Mouse (Mus musculus): Measurements from ENCODE around the gene Grin2c. TPM values are rescaled to one million over a fixed set of nuclear protein-coding genes. Genes with fewer than 3 reads are reported as not detected.

Grin2c gene
- polyA plus RNA-seq, 1 experiment, result 0.33 TPM

DNA sequence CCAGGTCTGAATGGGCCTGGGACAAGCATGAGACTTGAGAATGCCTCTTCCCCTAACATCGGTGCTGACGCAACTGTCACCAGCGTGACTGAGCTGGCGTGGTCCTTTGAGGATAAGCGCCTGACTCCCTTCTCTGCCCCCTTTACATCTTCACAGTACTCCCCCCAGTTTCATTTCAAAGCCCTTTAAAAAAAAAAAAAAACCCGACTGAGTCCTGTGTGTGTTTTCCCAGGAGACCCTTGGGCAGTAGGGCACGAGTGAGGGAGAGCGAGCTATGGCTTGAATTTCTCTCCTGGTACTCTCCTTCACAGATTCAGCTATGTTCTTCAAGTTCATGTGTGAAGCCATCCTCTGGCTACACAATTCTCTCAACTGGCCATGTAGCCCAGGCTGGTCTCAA lies 31.1 kb upstream of the Grin2c start:
- TF ChIP-seq CTCF (IDR thresholded peaks at IDR 0.05; ENCODE audit: extremely low read depth, insufficient read length, insufficient replicate concordance, low read depth, low read length) (no peak), POLR2A (IDR thresholded peaks at IDR 0.05; ENCODE audit: low read depth, low read length) (no peak)
- WGBS, result 78% methylated on average over 8 of the region's 8 CpGs
- Histone ChIP-seq H3K4me1 (ENCODE audit: control insufficient read depth, insufficient read depth, insufficient read length, low read length) (peaks cover 6% of the 10 kb centered on the region), H3K27me3 (ENCODE audit: control insufficient read depth, insufficient read depth, low read length) (no peaks in the 10 kb centered on the region), H3K27ac (ENCODE audit: insufficient read depth, low read depth, low read length) (no peak overlapping the region), H3K36me3 (ENCODE audit: control insufficient read depth, insufficient read depth, low read length) (no peaks in the 10 kb centered on the region), H3K4me3 (ENCODE audit: low read depth, low read length) (no peak overlapping the region)

DNA sequence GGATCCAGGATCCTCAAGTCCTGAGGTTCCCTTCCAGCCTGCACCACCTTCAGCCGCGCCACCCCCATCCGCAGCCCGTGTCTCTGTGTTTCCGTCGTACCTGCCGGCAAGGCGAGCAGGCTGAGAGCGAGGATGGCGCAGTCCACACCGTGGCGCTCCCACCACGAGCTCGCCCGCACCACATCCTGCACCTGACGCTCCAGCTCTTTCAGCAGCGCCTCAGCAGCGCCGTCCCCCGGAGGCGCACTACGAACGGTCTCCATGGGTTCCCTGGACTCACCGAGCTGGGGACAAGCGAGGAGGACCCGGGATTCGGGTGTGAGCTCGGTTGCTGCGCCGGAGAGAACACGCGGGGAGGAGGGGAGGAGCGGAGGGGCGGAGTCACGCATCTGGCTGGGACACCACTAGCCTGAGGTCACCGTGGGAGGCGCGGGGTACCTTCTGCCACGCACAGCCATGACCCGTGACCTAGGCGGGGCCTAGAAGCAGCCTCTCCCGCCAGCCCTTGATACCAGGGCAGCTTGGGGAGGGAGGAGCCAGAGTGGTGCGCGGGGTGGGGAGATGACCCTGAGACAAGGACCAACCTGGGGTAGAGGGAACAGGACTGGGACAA lies 30.3 kb upstream of the Grin2c start, which contains the start of gene Fads6:
Gene Fads6 (minus strand): TSS at position 450 of the 613 bp plus-strand sequence.
- 2% methylated on average over 43 of the region's 44 CpGs for WGBS
- Histone ChIP-seq H3K27ac (ENCODE audit: insufficient read depth, low read depth, low read length) (no peak within 1 kb of the TSS), H3K27me3 (ENCODE audit: control insufficient read depth, insufficient read depth, low read length) (no peaks in the 10 kb centered on the region), H3K4me1 (ENCODE audit: control insufficient read depth, insufficient read depth, insufficient read length, low read length) (peaks cover 12% of the 10 kb centered on the region), H3K4me3 (ENCODE audit: low read depth, low read length) (peak within 1 kb of the TSS; percentile 65), H3K36me3 (ENCODE audit: control insufficient read depth, insufficient read depth, low read length) (no peaks in the 10 kb centered on the region)
- TF ChIP-seq CTCF (IDR thresholded peaks at IDR 0.05; ENCODE audit: extremely low read depth, insufficient read length, insufficient replicate concordance, low read depth, low read length) (no peak; the same call in 1 of the 2 replicates), POLR2A (IDR thresholded peaks at IDR 0.05; ENCODE audit: low read depth, low read length) (no peak)

DNA sequence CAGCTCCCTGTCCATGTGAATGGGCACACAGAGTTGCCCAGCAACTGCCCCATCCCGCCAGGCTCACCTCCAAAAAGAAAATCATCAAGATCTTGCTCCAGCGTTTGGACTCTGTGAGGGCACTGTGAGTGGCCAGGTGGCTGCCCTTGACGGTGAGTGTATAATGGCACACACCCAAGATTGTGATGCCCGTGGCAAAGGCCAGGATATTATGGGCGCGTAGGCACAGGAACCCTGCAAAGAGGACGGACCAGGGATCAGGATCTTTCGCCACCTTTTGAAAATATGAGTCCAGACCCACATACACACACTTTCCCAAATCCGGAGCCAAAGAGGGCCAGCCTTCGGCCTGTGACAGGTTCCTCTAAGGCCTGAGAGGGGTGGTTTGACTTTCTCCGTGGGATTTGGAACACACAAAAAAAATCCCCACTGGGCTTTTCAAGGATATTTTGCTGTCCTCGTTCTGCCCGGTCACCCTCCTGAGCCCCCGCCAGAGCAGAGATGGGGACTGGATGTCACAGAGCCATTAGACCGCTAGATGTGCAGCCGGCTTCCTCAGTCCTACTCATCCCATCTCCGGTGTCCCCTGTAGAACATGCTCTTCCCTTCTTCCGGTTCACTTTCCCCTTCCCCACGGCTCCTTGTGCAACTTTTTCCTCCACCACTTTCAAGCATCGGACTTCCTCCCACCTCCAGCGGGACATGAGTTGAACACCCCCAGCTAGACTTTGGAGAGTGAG lies 29.6 kb upstream of the Grin2c start:
- 33% methylated on average over 21 of the region's 21 CpGs for WGBS
- Histone ChIP-seq H3K36me3 (ENCODE audit: control insufficient read depth, insufficient read depth, low read length) (no peaks in the 10 kb centered on the region), H3K4me3 (ENCODE audit: low read depth, low read length) (peak overlapping the region; percentile 65), H3K27me3 (ENCODE audit: control insufficient read depth, insufficient read depth, low read length) (no peaks in the 10 kb centered on the region), H3K4me1 (ENCODE audit: control insufficient read depth, insufficient read depth, insufficient read length, low read length) (peaks cover 14% of the 10 kb centered on the region), H3K27ac (ENCODE audit: insufficient read depth, low read depth, low read length) (no peak overlapping the region)
- no peak for TF ChIP-seq CTCF (IDR thresholded peaks at IDR 0.05; ENCODE audit: extremely low read depth, insufficient read length, insufficient replicate concordance, low read depth, low read length)

DNA sequence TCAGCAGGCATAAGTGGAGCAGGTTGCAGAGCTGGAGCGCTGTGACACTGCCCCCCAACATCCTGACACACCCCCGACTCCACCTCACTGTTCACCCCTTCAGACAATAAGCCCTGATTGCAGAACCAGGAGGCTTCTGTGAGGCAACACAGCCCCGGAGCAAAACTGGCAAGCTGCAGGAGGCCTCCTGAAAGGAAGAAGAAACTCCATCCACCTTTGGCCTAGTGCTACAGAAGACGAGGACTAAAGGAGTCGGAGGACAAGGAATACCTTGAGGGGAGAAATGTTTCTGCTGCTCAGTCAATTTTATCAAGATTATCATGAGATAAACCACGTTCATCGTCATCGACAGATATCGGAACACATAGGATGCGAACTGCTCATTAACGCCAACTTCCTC lies 28.9 kb upstream of the Grin2c start:
- WGBS, result 87% methylated on average over 11 of the region's 11 CpGs
- no peak overlapping the region for H3K27ac ChIP-seq (ENCODE audit: insufficient read depth, low read depth, low read length)
- no peaks in the 10 kb centered on the region for H3K36me3 ChIP-seq (ENCODE audit: control insufficient read depth, insufficient read depth, low read length)
- TF ChIP-seq CTCF (IDR thresholded peaks at IDR 0.05; ENCODE audit: extremely low read depth, insufficient read length, insufficient replicate concordance, low read depth, low read length) (no peak), POLR2A (IDR thresholded peaks at IDR 0.05; ENCODE audit: low read depth, low read length) (no peak)
- no peak overlapping the region for H3K4me3 ChIP-seq (ENCODE audit: low read depth, low read length)
- H3K27me3 ChIP-seq (ENCODE audit: control insufficient read depth, insufficient read depth, low read length), result no peaks in the 10 kb centered on the region
- peaks cover 14% of the 10 kb centered on the region for H3K4me1 ChIP-seq (ENCODE audit: control insufficient read depth, insufficient read depth, insufficient read length, low read length)

DNA sequence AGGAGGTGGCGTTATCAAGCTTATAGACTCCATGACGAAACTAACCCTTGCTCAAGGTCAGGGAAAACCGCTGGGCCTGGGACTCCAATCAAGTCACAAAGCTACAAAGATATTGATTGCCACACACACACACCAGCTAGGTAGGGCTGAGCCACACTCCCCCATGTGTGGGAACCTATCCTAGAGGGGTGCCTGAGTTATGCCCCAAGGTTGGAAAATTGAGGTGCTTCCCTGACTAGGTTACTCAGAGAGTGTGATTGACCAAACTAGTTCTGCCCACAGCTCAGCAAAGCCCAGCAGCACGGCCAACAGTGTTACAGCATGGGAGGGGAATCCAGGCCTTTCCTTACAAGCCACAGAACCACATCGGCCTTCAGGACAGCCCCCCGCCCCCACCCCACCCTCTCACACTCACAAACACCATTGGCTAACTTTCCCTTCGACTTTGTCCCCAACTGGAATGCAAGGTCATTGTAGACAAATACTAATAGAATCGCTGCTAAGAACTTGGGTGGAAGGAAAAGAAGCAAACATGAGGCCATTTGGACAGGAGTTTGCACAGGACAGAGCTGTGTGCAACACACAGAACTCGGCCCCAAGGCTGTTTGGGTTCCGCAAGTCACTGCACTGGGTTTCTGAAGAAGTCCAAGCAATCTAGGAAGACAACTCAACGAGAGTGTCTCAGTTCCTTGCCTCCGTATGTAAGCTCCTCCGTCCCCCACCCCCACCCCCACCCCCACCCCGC lies 25.8 kb upstream of the Grin2c start:
- Histone ChIP-seq H3K27me3 (ENCODE audit: control insufficient read depth, insufficient read depth, low read length) (no peaks in the 10 kb centered on the region), H3K36me3 (ENCODE audit: control insufficient read depth, insufficient read depth, low read length) (no peaks in the 10 kb centered on the region), H3K4me1 (ENCODE audit: control insufficient read depth, insufficient read depth, insufficient read length, low read length) (peaks cover 14% of the 10 kb centered on the region), H3K4me3 (ENCODE audit: low read depth, low read length) (no peak overlapping the region), H3K27ac (ENCODE audit: insufficient read depth, low read depth, low read length) (no peak overlapping the region)
- TF ChIP-seq CTCF (IDR thresholded peaks at IDR 0.05; ENCODE audit: extremely low read depth, insufficient read length, insufficient replicate concordance, low read depth, low read length) (no peak), POLR2A (IDR thresholded peaks at IDR 0.05; ENCODE audit: low read depth, low read length) (no peak)
- WGBS, result 42% methylated on average over 14 of the region's 14 CpGs

DNA sequence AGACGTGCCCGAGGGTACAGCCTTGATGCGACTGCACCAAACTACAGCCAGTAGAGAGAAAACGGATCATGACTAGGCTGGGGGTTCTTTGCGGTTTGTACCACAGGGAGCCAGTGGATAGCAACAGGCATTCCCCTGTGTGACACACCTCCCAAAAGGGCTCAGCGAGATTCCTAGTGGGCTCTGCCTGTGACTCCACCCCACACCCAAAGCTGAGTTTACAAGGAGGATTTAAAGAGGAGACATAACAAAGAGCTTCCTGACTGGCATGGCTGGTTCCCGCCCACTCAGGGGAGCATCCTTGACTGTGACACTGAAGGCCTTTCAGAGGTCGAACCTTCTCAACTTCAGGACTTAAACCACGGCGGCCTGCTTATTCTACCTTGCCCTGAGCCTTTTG lies 24.5 kb upstream of the Grin2c start:
- Histone ChIP-seq H3K36me3 (ENCODE audit: control insufficient read depth, insufficient read depth, low read length) (no peaks in the 10 kb centered on the region), H3K4me1 (ENCODE audit: control insufficient read depth, insufficient read depth, insufficient read length, low read length) (peaks cover 8% of the 10 kb centered on the region; the same call in 1 of the 2 replicates), H3K4me3 (ENCODE audit: low read depth, low read length) (no peak overlapping the region), H3K27me3 (ENCODE audit: control insufficient read depth, insufficient read depth, low read length) (no peaks in the 10 kb centered on the region), H3K27ac (ENCODE audit: insufficient read depth, low read depth, low read length) (no peak overlapping the region)
- TF ChIP-seq POLR2A (IDR thresholded peaks at IDR 0.05; ENCODE audit: low read depth, low read length) (no peak), CTCF (IDR thresholded peaks at IDR 0.05; ENCODE audit: extremely low read depth, insufficient read length, insufficient replicate concordance, low read depth, low read length) (no peak)
- 87% methylated on average over 10 of the region's 10 CpGs for WGBS

DNA sequence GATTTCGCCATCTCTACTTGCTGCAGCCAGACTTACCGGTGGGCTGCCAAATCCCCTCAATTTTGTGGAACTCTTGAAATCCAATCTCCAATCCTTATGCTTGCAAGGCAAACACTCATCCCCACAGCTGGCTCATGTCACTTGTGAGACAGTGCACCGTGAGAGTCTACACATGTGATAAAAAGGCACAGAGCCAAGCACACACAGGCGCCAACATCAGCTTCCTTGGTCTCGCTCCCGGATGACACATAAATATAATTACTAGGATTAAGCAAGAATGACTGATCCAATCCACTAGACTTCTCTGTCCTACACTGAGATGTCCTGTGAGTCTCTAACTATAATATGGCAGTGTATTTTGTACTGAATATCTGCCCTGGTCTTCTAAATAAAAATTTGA lies 23.9 kb upstream of the Grin2c start:
- Histone ChIP-seq H3K27me3 (ENCODE audit: control insufficient read depth, insufficient read depth, low read length) (no peaks in the 10 kb centered on the region), H3K27ac (ENCODE audit: insufficient read depth, low read depth, low read length) (no peak overlapping the region), H3K36me3 (ENCODE audit: control insufficient read depth, insufficient read depth, low read length) (no peaks in the 10 kb centered on the region), H3K4me1 (ENCODE audit: control insufficient read depth, insufficient read depth, insufficient read length, low read length) (peaks cover 8% of the 10 kb centered on the region; the same call in 1 of the 2 replicates), H3K4me3 (ENCODE audit: low read depth, low read length) (no peak overlapping the region)
- TF ChIP-seq POLR2A (IDR thresholded peaks at IDR 0.05; ENCODE audit: low read depth, low read length) (no peak), CTCF (IDR thresholded peaks at IDR 0.05; ENCODE audit: extremely low read depth, insufficient read length, insufficient replicate concordance, low read depth, low read length) (no peak)
- 40% methylated on average over 6 of the region's 6 CpGs for WGBS

Measured in small intestine, adult 2 months (tissue).